ENCODE assay signal across 8 mouse cellular contexts in the genomic region with DNA sequence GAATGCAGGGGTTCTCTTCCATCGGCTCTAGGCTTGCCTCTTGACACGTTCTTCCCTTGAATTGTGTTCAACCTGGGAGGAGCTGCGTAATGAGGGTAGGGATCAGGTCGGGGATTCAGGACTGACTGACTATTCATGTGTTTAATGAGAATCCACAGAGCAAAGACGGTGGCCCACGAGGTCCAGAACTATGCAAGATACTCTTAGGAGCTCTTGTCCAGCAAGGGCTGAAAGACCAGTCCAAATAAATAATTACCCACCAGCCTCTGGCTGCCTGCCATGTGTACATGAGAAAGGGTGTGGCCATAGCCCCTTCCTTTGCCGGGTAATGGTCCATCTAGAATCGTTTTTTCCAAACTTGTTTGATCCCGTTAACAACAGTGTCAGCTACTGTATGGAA. TPM values are rescaled to one million over a fixed set of nuclear protein-coding genes. Genes with fewer than 3 reads are reported as not detected.
DNase-seq lines count a peak whose midpoint lies in the region; ATAC-seq lines count a peak whose summit lies in the region.

No protein-coding gene starts in this region.

- WGBS in heart, embryonic 14.5 days = 40% methylated on average over 9 of the region's 9 CpGs
- WGBS in kidney, embryonic 14.5 days = 27% methylated on average over 9 of the region's 9 CpGs
- 23% methylated on average over 9 of the region's 9 CpGs for WGBS in midbrain, embryonic 14.5 days

- no peaks in the 10 kb centered on the region for H3K27me3 ChIP-seq in heart, embryonic 14.5 days (ENCODE audit: control insufficient read depth, insufficient read depth, low read length)
- no peaks in the 10 kb centered on the region for H3K27me3 ChIP-seq in kidney, embryonic 14.5 days (ENCODE audit: control insufficient read depth, insufficient read depth, low read length)
- no peaks in the 10 kb centered on the region for H3K27me3 ChIP-seq in midbrain, embryonic 14.5 days (ENCODE audit: control insufficient read depth, insufficient read depth, low read length)

- no peak overlapping the region for H3K27ac ChIP-seq in heart, embryonic 14.5 days (replicated peaks in 1 of 2; ENCODE audit: control insufficient read depth in 1 of 2, insufficient read depth in 1 of 2, low read depth in 2 of 2, low read length in 2 of 2)
- H3K27ac ChIP-seq in kidney, embryonic 14.5 days (ENCODE audit: low read depth, low read length) = 0 out of 2 replicates have a peak overlapping the region, but pooled peaks have one; percentile 1
- H3K27ac ChIP-seq in midbrain, embryonic 14.5 days (replicated peaks; ENCODE audit: low read depth, low read length) = no peak overlapping the region

- no peaks in the 10 kb centered on the region for H3K9me3 ChIP-seq in heart, embryonic 14.5 days (ENCODE audit: control insufficient read depth, low read length)
- H3K9me3 ChIP-seq in kidney, embryonic 14.5 days (ENCODE audit: control insufficient read depth, low read length) = no peaks in the 10 kb centered on the region
- H3K9me3 ChIP-seq in midbrain, embryonic 14.5 days (ENCODE audit: control insufficient read depth, low read length) = no peaks in the 10 kb centered on the region

- no peaks in the 10 kb centered on the region for H3K36me3 ChIP-seq in heart, embryonic 14.5 days (ENCODE audit: control insufficient read depth, insufficient read depth, low read length)
- no peaks in the 10 kb centered on the region for H3K36me3 ChIP-seq in kidney, embryonic 14.5 days (ENCODE audit: control insufficient read depth, insufficient read depth, low read length)
- H3K36me3 ChIP-seq in midbrain, embryonic 14.5 days (ENCODE audit: control insufficient read depth, insufficient read depth, low read length) = no peaks in the 10 kb centered on the region

- no peak for DNase-seq in heart, postnatal 10 days
- DNase-seq in cerebellum, postnatal 25 days = peak; percentile 46 to 57
- peak; percentile 44 for DNase-seq in midbrain, embryonic 14.5 days
- DNase-seq in layer of hippocampus, postnatal 36 days = no peak
- no peak for DNase-seq in right cerebral cortex, postnatal 36 days (ENCODE audit: low spot score in 2 of 2)

- H3K4me1 ChIP-seq in heart, embryonic 14.5 days (ENCODE audit: control insufficient read depth in 2 of 2, insufficient read depth in 2 of 2, low read length in 2 of 2) = peaks cover 61 to 78% of the 10 kb centered on the region in 2 experiments
- peaks cover 68% of the 10 kb centered on the region for H3K4me1 ChIP-seq in kidney, embryonic 14.5 days (ENCODE audit: control insufficient read depth, insufficient read depth, low read length)
- peaks cover 75% of the 10 kb centered on the region for H3K4me1 ChIP-seq in midbrain, embryonic 14.5 days (ENCODE audit: control insufficient read depth, insufficient read depth, low read length)

- H3K4me3 ChIP-seq in heart, embryonic 14.5 days (ENCODE audit: control insufficient read depth in 1 of 2, insufficient read depth in 1 of 2, low read depth in 1 of 2, low read length in 2 of 2) = no peak overlapping the region
- no peak overlapping the region for H3K4me3 ChIP-seq in kidney, embryonic 14.5 days (ENCODE audit: low read length)
- H3K4me3 ChIP-seq in midbrain, embryonic 14.5 days (replicated peaks; ENCODE audit: low read depth, low read length) = no peak overlapping the region

- no peak for ATAC-seq in heart, embryonic 14.5 days (ENCODE audit: insufficient number of reproducible peaks, insufficient read depth, low FRiP score, low read depth)
- no peak for ATAC-seq in kidney, embryonic 14.5 days (ENCODE audit: low FRiP score, low TSS enrichment)
- ATAC-seq in midbrain, embryonic 14.5 days (ENCODE audit: low FRiP score, low TSS enrichment) = no peak
- no peak for ATAC-seq in CD4-positive, CD25-positive, alpha-beta regulatory T cell, adult 4 months

- peak overlapping the region; percentile 10; the same call in 1 of the 2 replicates for H3K9ac ChIP-seq in heart, embryonic 14.5 days (ENCODE audit: low read length)
- 0 out of 2 replicates have a peak overlapping the region, but pooled peaks have one; percentile 14 for H3K9ac ChIP-seq in kidney, embryonic 14.5 days (ENCODE audit: low read depth, low read length)
- H3K9ac ChIP-seq in midbrain, embryonic 14.5 days (replicated peaks; ENCODE audit: low read length) = 0 out of 2 replicates have a peak overlapping the region, but pooled peaks have one; percentile 18

- no peak overlapping the region for H3K4me2 ChIP-seq in heart, embryonic 14.5 days (ENCODE audit: low read length)
- H3K4me2 ChIP-seq in kidney, embryonic 14.5 days (replicated peaks; ENCODE audit: low read depth, low read length) = peak overlapping the region; percentile 9; the same call in 1 of the 2 replicates
- H3K4me2 ChIP-seq in midbrain, embryonic 14.5 days (ENCODE audit: low read length) = peak overlapping the region; percentile 94

- intact Hi-C loops in heart, postnatal 10 days (cut with DNase I) = no loop called here

RNA-seq across cellular contexts. Expression of a gene that starts 4.9 kb away (rescaled TPM):
- 27.7 and 31.3 TPM in 2 replicates for polyA plus RNA-seq in heart, embryonic 14.5 days (2014; fragmentation: Nextera tagmentation; extraction: Ambion mirVana)
- total RNA-seq in heart, postnatal 10 days (2021) = 10 to 100 TPM; 70.9 to 72.0 TPM
- polyA plus RNA-seq in kidney, embryonic 14.5 days (2014; fragmentation: Nextera tagmentation; extraction: Ambion mirVana) = 43.3 and 57.3 TPM in 2 replicates
- 73.1 and 91.0 TPM in 2 replicates for polyA plus RNA-seq in midbrain, embryonic 14.5 days (2014; fragmentation: Nextera tagmentation; extraction: Ambion mirVana)
- total RNA-seq in layer of hippocampus, postnatal 36 days (2021) = 10 to 100 TPM; 88.1 to 94.5 TPM
- 10 to 100 TPM; 21.2 to 34.3 TPM for polyA plus RNA-seq in CD4-positive, CD25-positive, alpha-beta regulatory T cell, adult 4 months (2017; shearing (Covaris generic))

Comparison
In these comparisons a context has a peak if more than half of its experiments do, and no peak if none do; other contexts are left out.
1. DNase-seq: peak in cerebellum, postnatal 25 days (2 of 2) and midbrain, embryonic 14.5 days (single experiment); none in heart, postnatal 10 days (0 of 2), layer of hippocampus, postnatal 36 days (0 of 2) and right cerebral cortex, postnatal 36 days (0 of 2).
2. Peak in every context shown above with its lines, with median percentiles within 50 percentile points of each other: H3K9ac ChIP-seq.